Mouse (Mus musculus) liver, embryonic 16.5 days (tissue): ENCODE measurements at regions not wholly inside any gene's neighbourhood (a gene's known extent, or its start where the extent isn't known, plus 50 kb on each side); places are given as distances from the start of the nearest gene placed in this dataset.

Experiments used
- ATAC-seq: fragments of 200-750 bp; cut with Nextera tagmentation; 2 replicates; pipeline ENCODE4 v1.8.0; 2017; ENCODE audit warnings: low read depth, mild to moderate bottlenecking, moderate number of reproducible peaks, moderate library complexity
- H3K27ac ChIP-seq: fragments of 300-500 bp; sonication (generic); 2 replicates; pipeline ENCODE4 v1.5.1; 2014; ENCODE audit warnings: mild to moderate bottlenecking, low read length
- H3K27me3 ChIP-seq: fragments of 300-500 bp; sonication (generic); 2 replicates; pipeline ENCODE4 v1.6.1; 2014; ENCODE audit warnings: low read depth, low read length, mixed read lengths; ENCODE audit not compliant: control insufficient read depth, insufficient read depth
- H3K36me3 ChIP-seq: fragments of 300-500 bp; sonication (generic); 2 replicates; pipeline ENCODE4 v1.6.1; 2014; ENCODE audit warnings: mild to moderate bottlenecking; ENCODE audit not compliant: control insufficient read depth, insufficient read depth
- H3K4me1 ChIP-seq: fragments of 300-500 bp; sonication (generic); 2 replicates; pipeline ENCODE4 v1.6.1; 2014; ENCODE audit warnings: low read depth, low read length, mixed read lengths; ENCODE audit not compliant: control insufficient read depth
- H3K4me2 ChIP-seq: fragments of 300-500 bp; sonication (generic); 2 replicates; pipeline ENCODE4 v1.6.1; 2014; ENCODE audit warnings: low read depth, low read length, mixed read lengths
- H3K4me3 ChIP-seq: fragments of 300-500 bp; sonication (generic); 2 replicates; pipeline ENCODE4 v1.5.1; 2014; ENCODE audit warnings: low read depth, mild to moderate bottlenecking, low read length
- H3K9ac ChIP-seq: fragments of 300-500 bp; sonication (generic); 2 replicates; pipeline ENCODE4 v1.6.1; 2014; ENCODE audit warnings: low read depth, low read length
- H3K9me3 ChIP-seq: fragments of 300-500 bp; sonication (generic); replicated peaks from 2 replicates; pipeline ENCODE4 v1.6.1; 2016; ENCODE audit warnings: low read length; ENCODE audit not compliant: control insufficient read depth
- WGBS: fragments of 180-500 bp; shearing (Covaris S2); extraction: QIAGEN DNeasy Blood & Tissue Kit; methylation state at CpG from one replicate; pipeline ENCODE4 v1.1.7; 2014; ENCODE audit not compliant: insufficient replicate concordance; 5-methylcytosine and 5-hydroxymethylcytosine counted together

DNA sequence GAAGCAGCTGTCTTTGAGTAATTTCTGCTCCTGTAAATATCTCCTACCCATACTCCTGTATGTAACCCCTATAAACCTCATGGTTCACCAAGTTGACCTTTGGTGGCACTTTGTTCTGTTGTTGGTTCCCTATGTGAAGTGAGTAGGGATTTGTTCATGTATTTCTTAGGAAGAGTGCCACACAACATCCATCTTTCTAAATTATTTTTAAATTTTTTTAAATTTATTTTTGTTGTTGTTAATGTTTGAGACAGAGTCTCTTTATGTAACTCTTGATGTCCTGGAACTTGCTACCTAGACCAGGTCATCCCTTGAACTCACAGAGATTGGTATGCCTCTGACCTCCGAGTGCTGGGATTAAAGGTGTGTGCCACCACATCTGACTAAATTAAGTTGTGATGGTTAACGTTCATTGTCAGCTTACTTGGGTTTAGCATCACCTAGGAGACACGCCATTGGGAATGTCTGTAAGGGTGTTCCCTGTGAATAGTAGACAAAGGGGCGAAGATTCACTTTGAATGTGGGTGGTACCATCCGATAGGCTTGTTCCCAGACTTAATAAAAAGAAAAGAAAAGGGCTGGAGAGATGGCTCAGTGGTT lies 112.7 kb upstream of the Cpsf6 start:
- no peak for ATAC-seq
- no peak overlapping the region for H3K4me2 ChIP-seq
- no peaks in the 10 kb centered on the region for H3K36me3 ChIP-seq
- no peak overlapping the region for H3K4me3 ChIP-seq
- H3K27me3 ChIP-seq, result no peaks in the 10 kb centered on the region
- no peak overlapping the region for H3K9ac ChIP-seq
- 71% methylated on average over 5 of the region's 5 CpGs for WGBS
- H3K27ac ChIP-seq, result no peak overlapping the region
- no peaks in the 10 kb centered on the region for H3K9me3 ChIP-seq
- H3K4me1 ChIP-seq, result no peaks in the 10 kb centered on the region

DNA sequence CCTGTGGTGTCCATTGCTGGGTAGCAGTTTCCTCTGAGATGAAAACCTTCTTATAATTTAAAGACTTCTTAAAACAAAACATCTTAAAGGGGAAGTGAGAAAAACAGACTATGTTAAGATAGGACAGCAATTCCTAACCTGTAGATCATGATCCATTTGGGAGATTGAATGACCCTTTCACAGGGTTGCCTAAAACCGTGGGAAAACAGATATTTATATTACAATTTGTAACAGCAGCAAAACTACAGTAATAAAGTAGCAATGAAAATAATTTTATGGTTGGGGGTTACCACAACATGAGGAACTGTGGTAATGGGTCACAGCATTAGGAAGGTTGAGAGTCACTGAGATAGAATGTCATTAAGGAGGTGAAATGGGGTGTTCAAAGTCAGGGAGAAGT lies 111.9 kb upstream of the Cpsf6 start:
- no peaks in the 10 kb centered on the region for H3K9me3 ChIP-seq
- no peak for ATAC-seq
- H3K4me3 ChIP-seq, result no peak overlapping the region
- no peaks in the 10 kb centered on the region for H3K27me3 ChIP-seq
- H3K4me1 ChIP-seq, result no peaks in the 10 kb centered on the region
- no peak overlapping the region for H3K27ac ChIP-seq
- no peak overlapping the region for H3K9ac ChIP-seq
- H3K4me2 ChIP-seq, result no peak overlapping the region
- 50% methylated on average over 1 of the region's 1 CpGs for WGBS
- no peaks in the 10 kb centered on the region for H3K36me3 ChIP-seq

DNA sequence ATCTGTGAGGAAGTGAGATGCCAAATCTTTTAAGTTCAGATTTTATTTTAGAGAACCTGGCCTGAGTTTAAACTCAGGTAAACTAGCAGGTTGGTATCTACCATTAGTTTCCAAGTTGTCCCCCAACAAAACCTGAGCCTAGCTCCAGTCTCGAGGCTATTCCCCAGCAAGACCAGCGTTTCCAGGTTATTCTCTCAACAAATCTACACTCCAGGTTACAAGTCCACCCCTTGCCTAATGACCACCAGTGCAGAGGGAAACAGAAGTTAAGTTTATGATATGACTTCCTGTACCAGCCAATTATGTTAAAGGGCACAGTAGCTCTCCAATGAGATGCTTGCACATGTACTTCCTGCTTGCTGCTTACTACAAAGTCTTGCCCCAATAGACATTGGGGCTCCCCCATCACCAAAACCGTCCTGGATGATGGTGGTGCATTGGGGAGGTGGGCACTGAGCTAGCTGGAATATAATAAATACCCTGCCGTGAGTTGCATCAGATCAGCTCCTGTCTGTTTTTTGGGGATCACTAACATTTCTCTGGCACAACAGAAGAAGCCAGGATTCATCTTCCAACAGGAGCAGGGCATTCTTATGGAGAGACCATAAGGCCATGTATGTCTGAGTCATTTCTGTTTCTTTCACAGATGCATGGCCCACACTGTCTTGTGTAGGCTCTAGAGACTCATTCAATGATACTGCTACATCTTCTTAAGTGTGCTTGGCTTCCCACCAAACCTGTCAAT lies 111.2 kb upstream of the Cpsf6 start:
- Histone ChIP-seq H3K9me3 (no peaks in the 10 kb centered on the region), H3K9ac (no peak overlapping the region), H3K4me3 (no peak overlapping the region), H3K36me3 (no peaks in the 10 kb centered on the region), H3K27ac (no peak overlapping the region), H3K27me3 (no peaks in the 10 kb centered on the region), H3K4me1 (no peaks in the 10 kb centered on the region), H3K4me2 (no peak overlapping the region)
- 54% methylated on average over 4 of the region's 4 CpGs for WGBS
- no peak for ATAC-seq

DNA sequence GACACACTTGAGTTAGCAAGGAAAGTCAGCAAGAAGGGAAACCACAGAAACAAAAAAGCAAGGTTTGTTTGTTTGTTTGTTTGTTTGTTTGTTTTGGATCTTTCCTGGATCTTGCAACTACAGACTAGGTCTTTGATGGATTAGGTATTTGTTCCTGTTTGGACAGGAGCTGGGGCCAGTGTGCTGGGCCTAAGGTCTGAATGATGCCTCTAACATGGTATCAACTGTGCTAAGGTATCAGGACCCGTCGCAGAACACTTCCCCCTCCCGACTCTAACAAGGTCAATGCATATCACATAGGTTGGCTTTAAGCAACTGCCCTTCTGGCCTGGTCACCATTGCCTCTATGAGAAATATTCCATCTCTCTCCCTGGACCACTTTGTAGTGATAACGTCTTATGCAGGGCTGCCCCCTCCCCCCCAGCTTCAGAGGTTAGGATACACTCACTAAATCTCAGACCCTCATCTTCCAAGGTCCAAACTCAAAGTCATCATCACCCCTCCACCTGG lies 103.3 kb upstream of the Cpsf6 start:
- Histone ChIP-seq H3K27ac (no peak overlapping the region), H3K27me3 (no peaks in the 10 kb centered on the region), H3K9me3 (no peaks in the 10 kb centered on the region), H3K4me2 (no peak overlapping the region), H3K4me3 (no peak overlapping the region), H3K9ac (no peak overlapping the region), H3K36me3 (no peaks in the 10 kb centered on the region), H3K4me1 (no peaks in the 10 kb centered on the region)
- WGBS, result 79% methylated on average over 4 of the region's 4 CpGs
- ATAC-seq, result no peak

DNA sequence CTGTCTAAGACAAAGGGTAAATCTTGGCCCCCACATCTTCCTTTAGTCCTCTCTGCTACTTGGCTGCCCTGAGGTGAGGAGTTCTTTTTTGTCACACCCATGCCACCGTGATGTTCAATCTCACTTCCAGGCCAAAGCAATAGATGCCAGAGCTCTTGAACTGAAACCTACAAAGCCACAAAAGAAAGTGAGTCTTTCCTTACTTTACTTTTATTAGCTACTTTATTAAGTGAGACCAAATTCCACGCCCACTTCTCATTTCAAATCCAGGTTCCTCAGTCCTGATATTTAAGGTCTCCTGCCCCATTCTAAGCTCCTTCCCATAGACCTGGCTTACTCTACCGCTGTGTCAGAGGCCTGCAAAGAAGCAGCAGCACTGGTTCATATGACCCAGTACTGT lies 102.5 kb upstream of the Cpsf6 start:
- no peak for ATAC-seq
- no peak overlapping the region for H3K27ac ChIP-seq
- 61% methylated on average over 3 of the region's 3 CpGs for WGBS
- H3K9me3 ChIP-seq, result no peaks in the 10 kb centered on the region
- H3K36me3 ChIP-seq, result no peaks in the 10 kb centered on the region
- H3K27me3 ChIP-seq, result no peaks in the 10 kb centered on the region
- no peak overlapping the region for H3K9ac ChIP-seq
- no peak overlapping the region for H3K4me3 ChIP-seq
- H3K4me2 ChIP-seq, result no peak overlapping the region
- H3K4me1 ChIP-seq, result no peaks in the 10 kb centered on the region

DNA sequence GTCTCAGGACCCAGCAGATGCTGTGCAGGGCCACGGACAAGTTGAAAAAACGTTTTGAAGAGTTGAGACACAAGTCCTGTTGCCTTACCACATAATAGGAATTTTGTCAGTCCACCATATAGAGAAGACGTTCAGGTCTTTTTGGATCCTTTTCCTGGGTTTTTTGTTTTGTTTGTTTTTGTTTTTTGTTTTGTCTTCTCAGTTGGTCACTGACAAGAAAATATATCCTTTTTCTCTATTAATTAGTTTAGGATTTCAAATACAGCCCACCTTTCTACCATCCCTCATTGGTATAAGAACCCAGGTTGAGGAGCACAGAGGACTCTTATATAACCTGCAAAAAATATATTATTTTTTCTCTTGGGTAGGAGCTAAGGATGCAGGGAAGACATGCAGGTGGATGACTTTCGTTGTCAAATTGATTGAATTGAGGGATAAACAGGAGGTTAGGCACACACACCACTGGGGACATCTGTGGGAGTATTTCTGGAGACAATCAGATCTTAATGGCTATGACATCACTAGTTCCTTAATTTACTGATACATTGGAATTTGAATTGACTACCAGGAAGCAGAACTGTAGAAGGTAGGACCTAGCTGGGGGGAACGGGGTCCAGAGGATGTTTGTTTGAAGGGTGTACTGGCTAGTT lies 101.7 kb upstream of the Cpsf6 start:
- Histone ChIP-seq H3K27ac (no peak overlapping the region), H3K27me3 (no peaks in the 10 kb centered on the region), H3K9ac (no peak overlapping the region), H3K36me3 (no peaks in the 10 kb centered on the region), H3K4me2 (no peak overlapping the region), H3K4me1 (no peaks in the 10 kb centered on the region), H3K9me3 (no peaks in the 10 kb centered on the region), H3K4me3 (no peak overlapping the region)
- 55% methylated on average over 5 of the region's 5 CpGs for WGBS
- no peak for ATAC-seq

DNA sequence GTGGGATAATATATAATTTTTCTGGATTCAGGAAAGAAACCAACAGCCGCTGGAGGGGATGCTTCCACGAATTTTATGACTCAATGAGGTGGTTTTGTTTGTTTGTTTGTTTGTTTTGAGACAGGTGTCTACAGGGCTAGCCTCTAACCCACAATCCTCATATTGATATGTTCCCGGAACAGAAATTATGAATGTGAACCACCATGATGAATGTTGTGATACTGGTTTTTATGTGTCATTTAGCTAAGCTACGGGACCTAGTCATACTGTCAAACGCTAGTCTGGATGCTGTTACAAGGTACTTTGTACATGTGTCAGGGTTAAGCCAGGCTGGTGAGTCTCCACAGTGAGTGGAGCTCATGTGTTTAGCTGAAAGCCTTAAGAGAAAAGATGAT lies 100.6 kb upstream of the Cpsf6 start:
- H3K9me3 ChIP-seq, result no peaks in the 10 kb centered on the region
- no peak overlapping the region for H3K27ac ChIP-seq
- H3K36me3 ChIP-seq, result no peaks in the 10 kb centered on the region
- H3K27me3 ChIP-seq, result no peaks in the 10 kb centered on the region
- H3K4me3 ChIP-seq, result no peak overlapping the region
- ATAC-seq, result no peak
- 73% methylated on average over 5 of the region's 5 CpGs for WGBS
- H3K4me2 ChIP-seq, result no peak overlapping the region
- H3K9ac ChIP-seq, result no peak overlapping the region
- H3K4me1 ChIP-seq, result no peaks in the 10 kb centered on the region

DNA sequence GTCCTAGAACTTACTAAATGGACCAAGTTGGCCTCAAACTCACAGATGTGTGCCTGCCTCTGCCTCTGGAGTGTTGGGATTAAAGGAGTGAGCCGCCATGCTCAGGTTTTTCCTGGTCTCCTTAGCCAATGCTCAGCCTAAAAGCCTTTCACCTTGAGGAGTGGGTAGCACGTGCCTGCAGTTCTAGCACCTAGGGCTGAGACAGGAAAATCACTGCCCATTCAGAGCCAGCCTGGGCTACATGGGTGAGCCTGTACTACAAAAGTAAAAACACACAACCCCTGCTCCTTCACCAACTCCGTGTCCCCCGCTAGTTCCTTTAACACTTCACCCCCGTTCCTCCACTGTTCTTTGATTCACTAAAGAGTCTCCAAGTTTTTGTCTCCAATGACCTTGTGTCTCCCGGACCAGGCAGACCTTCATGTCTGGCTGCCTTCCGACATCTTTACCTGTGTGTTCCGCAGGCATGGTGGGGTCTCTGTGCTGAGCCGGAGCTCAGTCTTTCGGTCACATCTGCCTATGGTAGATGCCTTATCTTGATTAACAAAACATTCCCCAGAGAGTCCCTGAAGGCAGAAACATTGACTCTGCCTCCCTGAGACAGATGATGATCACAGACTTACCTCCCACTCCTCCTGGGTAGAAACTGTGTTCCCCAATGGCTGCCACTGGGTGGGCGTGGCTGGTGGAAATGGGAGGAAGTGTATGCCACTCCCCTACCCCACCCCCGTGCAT lies 100.1 kb upstream of the Cpsf6 start:
- H3K9me3 ChIP-seq, result no peaks in the 10 kb centered on the region
- H3K27me3 ChIP-seq, result no peaks in the 10 kb centered on the region
- no peak overlapping the region for H3K4me2 ChIP-seq
- no peaks in the 10 kb centered on the region for H3K36me3 ChIP-seq
- H3K9ac ChIP-seq, result no peak overlapping the region
- WGBS, result 75% methylated on average over 12 of the region's 12 CpGs
- no peaks in the 10 kb centered on the region for H3K4me1 ChIP-seq
- no peak overlapping the region for H3K27ac ChIP-seq
- ATAC-seq, result no peak
- H3K4me3 ChIP-seq, result no peak overlapping the region

DNA sequence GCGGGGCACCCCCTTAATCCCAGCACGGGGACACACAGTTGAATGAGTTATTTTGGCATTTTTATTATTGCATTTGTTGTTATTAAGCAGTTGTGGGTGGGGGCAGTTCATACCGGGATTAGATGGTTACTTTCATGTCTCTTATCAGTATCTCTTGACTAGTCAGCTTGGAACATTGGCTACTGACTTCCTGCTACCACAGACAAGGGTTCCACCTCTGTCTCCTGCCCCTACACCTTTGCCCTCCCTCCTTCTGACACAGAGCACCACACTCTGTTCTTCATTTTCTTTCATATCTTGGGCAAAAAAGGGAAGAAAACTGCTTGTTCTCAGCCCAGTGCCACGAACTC lies 99.1 kb upstream of the Cpsf6 start:
- no peak for ATAC-seq

More for the DNA sequence above, 99.1 kb upstream of the Cpsf6 start:
- H3K4me3 ChIP-seq, result no peak overlapping the region
- H3K4me2 ChIP-seq, result no peak overlapping the region
- H3K36me3 ChIP-seq, result no peaks in the 10 kb centered on the region
- no peaks in the 10 kb centered on the region for H3K9me3 ChIP-seq
- H3K27me3 ChIP-seq, result no peaks in the 10 kb centered on the region
- H3K9ac ChIP-seq, result no peak overlapping the region
- no peak overlapping the region for H3K27ac ChIP-seq
- H3K4me1 ChIP-seq, result no peaks in the 10 kb centered on the region
- WGBS, result 36% methylated on average over 4 of the region's 4 CpGs
